Mouse (Mus musculus) erythroblast, embryonic 14.5 days (primary cell): ENCODE results near the gene Olfr520.

ENCODE experiments used
- GATA1 ChIP-seq: IDR thresholded peaks from 2 replicates; pipeline ENCODE4 v1.6.1; 2012; ENCODE audit warnings: low read length, inconsistent platforms, mixed read lengths
- TAL1 ChIP-seq: IDR thresholded peaks from 3 replicates; pipeline ENCODE4 v1.6.1; 2012; ENCODE audit warnings: low read length, inconsistent platforms, mixed read lengths

DNA sequence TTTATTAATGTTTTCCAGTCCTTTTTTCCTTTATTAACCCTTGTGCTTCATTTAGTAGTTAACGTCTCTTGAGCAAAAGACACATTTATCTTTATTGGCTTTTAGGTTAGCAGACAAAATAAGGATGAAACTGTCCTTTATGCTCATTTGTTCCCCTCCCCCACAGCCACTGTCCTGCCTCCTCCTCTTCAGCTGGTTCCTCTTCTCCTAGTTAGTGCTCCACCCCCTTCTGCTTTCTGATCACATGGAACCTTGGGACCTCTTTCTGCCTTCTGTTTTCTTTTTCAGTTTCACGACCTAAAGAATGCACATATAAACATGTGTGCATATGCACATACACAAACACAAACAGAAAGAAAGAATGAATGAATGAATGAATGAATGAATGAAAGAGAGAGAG lies 51.8 kb downstream of the Olfr520 start:
- TF ChIP-seq GATA1 (no peak), TAL1 (no peak)
